Mouse (Mus musculus) intestine, postnatal 0 days (tissue): ENCODE measurements around the gene Phpt1. TPM values are rescaled to one million over a fixed set of nuclear protein-coding genes. Genes with fewer than 3 reads are reported as not detected.

ENCODE experiments used
- ATAC-seq: fragments of 200-750 bp; cut with Nextera tagmentation; 2 replicates; pipeline ENCODE4 v1.8.0; 2017; ENCODE audit warnings: mild to moderate bottlenecking, moderate TSS enrichment, moderate library complexity
- H3K27ac ChIP-seq: fragments of 300-500 bp; sonication (generic); 2 replicates; pipeline ENCODE4 v1.5.1; 2014; ENCODE audit warnings: mild to moderate bottlenecking, low read depth, low read length, moderate library complexity
- H3K27me3 ChIP-seq: fragments of 300-500 bp; sonication (generic); replicated peaks from 2 replicates; pipeline ENCODE4 v1.6.1; 2014; ENCODE audit warnings: low read length, mixed read lengths; ENCODE audit not compliant: control insufficient read depth, insufficient read depth
- H3K36me3 ChIP-seq: fragments of 300-500 bp; sonication (generic); 2 replicates; pipeline ENCODE4 v1.6.1; 2014; ENCODE audit warnings: mild to moderate bottlenecking, moderate library complexity; ENCODE audit not compliant: control insufficient read depth, insufficient read depth
- H3K4me1 ChIP-seq: fragments of 300-500 bp; sonication (generic); replicated peaks from 2 replicates; pipeline ENCODE4 v1.6.1; 2014; ENCODE audit warnings: antibody characterized with exemption, low read length, mixed read lengths; ENCODE audit not compliant: control insufficient read depth, insufficient read depth
- H3K4me2 ChIP-seq: fragments of 300-500 bp; sonication (generic); replicated peaks from 2 replicates; pipeline ENCODE4 v1.6.1; 2014; ENCODE audit warnings: low read depth, mild to moderate bottlenecking, moderate library complexity
- H3K4me3 ChIP-seq: fragments of 300-500 bp; sonication (generic); 2 replicates; pipeline ENCODE4 v1.5.1; 2014; ENCODE audit warnings: low read depth, low read length
- H3K9ac ChIP-seq: fragments of 300-500 bp; sonication (generic); 2 replicates; pipeline ENCODE4 v1.6.1; 2014; ENCODE audit warnings: mild to moderate bottlenecking, low read depth, low read length
- H3K9me3 ChIP-seq: fragments of 300-500 bp; sonication (generic); 2 replicates; pipeline ENCODE4 v1.6.1; 2016; ENCODE audit warnings: mixed run types; ENCODE audit not compliant: control insufficient read depth
- CTCF ChIP-seq: sonication (generic); IDR thresholded peaks from 2 replicates; pipeline ENCODE4 v1.5.1; 2016; ENCODE audit warnings: low read depth, mild to moderate bottlenecking, control low read depth, antibody characterized with exemption, moderate library complexity
- WGBS: fragments of 180-500 bp; shearing (Covaris S2); extraction: QIAGEN DNeasy Blood & Tissue Kit; methylation state at CpG from one replicate; pipeline ENCODE4 v1.1.7; 2014; 5-methylcytosine and 5-hydroxymethylcytosine counted together
- polyA plus RNA-seq: library from polyadenylated mRNA; unstranded; fragments of >200 nt; fragmentation: Nextera tagmentation; extraction: Ambion mirVana; gene quantifications from 2 replicates; pipeline ENCODE4 v1.2.1, GENCODE M21; 2015

Gene Phpt1
- polyA plus RNA-seq, 1 experiment from 2014 or later: 116 TPM

DNA sequence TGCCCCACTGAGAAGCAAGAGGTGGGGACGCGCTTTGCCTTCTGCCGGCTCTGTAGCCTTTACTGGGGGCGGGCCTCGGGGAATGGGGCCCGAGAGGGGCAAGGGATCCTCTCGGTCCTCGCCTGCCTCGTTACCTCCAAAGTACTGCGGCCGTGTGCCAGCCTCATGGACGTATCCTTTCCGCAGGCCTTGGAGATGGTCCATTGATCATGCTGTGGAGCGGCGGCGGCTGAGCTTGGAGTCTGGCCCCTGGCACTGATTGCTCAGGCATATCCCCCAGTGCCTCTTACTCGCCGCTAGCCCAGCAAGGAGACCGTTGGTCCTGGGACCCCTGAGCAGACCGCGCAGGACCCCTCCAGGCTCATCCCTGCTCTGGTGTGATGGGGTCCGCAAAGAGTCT, 41.4 kb upstream of the Phpt1 start:
- Histone ChIP-seq H3K9ac (no peak overlapping the region), H3K4me3 (peak overlapping the region; percentile 20), H3K9me3 (no peaks in the 10 kb centered on the region), H3K27me3 (peaks cover 14% of the 10 kb centered on the region; the same call in 1 of the 2 replicates), H3K36me3 (no peaks in the 10 kb centered on the region; the same call in 1 of the 2 replicates), H3K27ac (no peak overlapping the region), H3K4me1 (no peaks in the 10 kb centered on the region), H3K4me2 (peak overlapping the region; percentile 54)
- TF ChIP-seq CTCF: no peak
- 19% methylated on average over 19 of the region's 22 CpGs for WGBS
- ATAC-seq: no peak

DNA sequence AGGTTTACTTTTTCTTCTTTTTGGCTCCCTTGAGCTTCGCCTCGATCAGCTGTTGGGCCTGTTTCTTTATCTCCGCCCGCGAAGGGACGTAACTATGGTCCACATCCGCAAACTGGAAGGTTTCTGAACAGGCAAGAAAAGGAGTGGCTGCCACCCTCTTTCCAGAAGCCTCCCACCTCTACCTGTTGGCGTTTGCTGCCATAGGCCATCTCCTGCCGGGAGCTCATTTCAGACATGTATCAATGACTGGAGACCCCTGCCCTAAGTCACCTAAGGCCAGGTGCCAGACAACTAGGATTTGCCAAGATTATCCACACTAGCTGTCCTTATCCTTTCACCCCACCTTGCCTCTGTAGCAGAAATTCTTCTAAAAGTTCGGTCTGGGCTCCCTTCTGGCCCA, 33.6 kb upstream of the Phpt1 start:
- H3K36me3 ChIP-seq: no peaks in the 10 kb centered on the region
- ATAC-seq: no peak; the same call in 1 of the 2 replicates
- H3K4me3 ChIP-seq: peak overlapping the region; percentile 96; the same call in 1 of the 2 replicates
- 44% methylated on average over 10 of the region's 10 CpGs for WGBS
- no peak overlapping the region for H3K9ac ChIP-seq
- H3K4me2 ChIP-seq: peak overlapping the region; percentile 90
- H3K4me1 ChIP-seq: peaks cover 10% of the 10 kb centered on the region; the same call in 1 of the 2 replicates
- TF ChIP-seq CTCF: no peak
- H3K27ac ChIP-seq: no peak overlapping the region
- no peaks in the 10 kb centered on the region for H3K9me3 ChIP-seq
- no peaks in the 10 kb centered on the region for H3K27me3 ChIP-seq

DNA sequence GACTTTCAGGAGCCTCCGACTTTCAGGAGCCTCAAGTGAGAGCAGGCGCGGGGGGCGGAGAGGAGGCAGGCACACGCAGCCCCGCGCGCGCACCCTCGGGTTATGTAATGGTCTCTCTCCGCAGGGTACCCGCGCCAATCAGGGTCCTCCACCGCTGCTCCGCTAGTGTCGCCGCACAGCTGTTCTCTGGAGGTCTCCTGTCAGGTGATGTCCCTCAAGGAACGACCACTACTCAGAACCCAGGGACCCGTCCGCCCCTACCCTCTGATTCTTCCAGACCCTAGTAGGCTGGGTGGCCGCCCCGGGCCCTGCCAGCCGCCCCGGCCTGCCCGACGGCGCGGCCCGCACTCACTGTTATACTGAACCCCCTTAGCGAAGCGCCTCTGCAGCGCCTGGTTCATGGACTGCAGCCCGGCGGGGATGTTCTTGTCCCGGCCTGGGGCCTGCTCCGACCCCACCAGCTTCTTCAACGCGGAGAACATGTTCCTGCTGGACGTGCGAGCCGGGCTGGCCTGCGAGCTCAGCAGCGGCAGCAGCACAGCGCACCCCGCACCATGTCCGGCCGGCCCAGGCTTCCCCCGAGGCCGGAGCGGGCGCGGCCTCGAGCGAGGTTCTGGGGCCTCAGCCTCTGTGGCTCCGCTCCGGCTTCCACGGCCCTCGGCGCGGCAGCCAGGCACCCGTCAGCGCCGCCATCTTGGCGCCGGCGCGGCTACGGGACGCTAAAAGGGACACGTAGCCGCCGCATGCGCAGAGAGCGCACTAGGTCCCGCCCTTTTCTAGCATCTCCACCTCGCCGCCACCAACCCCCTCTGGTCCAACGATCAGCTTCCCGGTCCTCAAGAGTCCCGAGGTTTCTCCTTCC, 33.0 kb upstream of the Phpt1 start, which contains the start of gene Rabl6:
Gene Rabl6, minus strand, starts transcription at position 761 of the 862 bp plus-strand sequence.
- Histone ChIP-seq H3K27ac (peak within 1 kb of the TSS; percentile 87), H3K4me3 (peak within 1 kb of the TSS; percentile 96), H3K27me3 (no peaks in the 10 kb centered on the region), H3K4me2 (peak within 1 kb of the TSS; percentile 90), H3K9ac (peak within 1 kb of the TSS; percentile 96), H3K4me1 (peaks cover 10% of the 10 kb centered on the region; the same call in 1 of the 2 replicates), H3K9me3 (no peaks in the 10 kb centered on the region), H3K36me3 (peaks cover 1% of the 10 kb centered on the region; the same call in 1 of the 2 replicates)
- ATAC-seq: peak; percentile 88
- TF ChIP-seq CTCF: no peak
- WGBS: under 1% methylated on average over 70 of the region's 80 CpGs

DNA sequence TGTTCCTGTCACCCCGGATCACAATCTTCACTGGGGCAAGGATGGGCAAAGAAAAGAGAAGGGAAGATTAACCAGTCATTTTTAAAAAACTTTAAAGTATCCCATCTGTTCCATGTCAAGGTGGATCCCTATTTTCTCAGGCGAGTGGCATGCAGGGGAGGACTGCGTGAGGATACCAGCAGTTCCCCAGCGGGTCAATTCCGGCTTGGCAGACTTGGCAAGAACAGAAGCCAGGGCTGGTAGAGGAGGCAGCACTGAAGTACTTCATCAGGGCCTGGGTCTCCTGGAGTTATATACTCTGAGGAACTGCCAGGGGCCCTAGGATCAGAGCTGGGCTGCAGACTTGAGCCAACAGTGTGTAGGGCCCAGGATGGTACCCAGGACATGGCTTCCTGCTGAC, 27.5 kb upstream of the Phpt1 start:
- no peaks in the 10 kb centered on the region for H3K27me3 ChIP-seq
- no peak overlapping the region for H3K4me3 ChIP-seq
- no peak overlapping the region for H3K4me2 ChIP-seq
- H3K27ac ChIP-seq: no peak overlapping the region
- 0 out of 2 replicates have a peak, but pooled peaks cover 5% of the 10 kb centered on the region for H3K4me1 ChIP-seq
- TF ChIP-seq CTCF: no peak
- H3K36me3 ChIP-seq: peaks cover 54% of the 10 kb centered on the region
- no peak overlapping the region for H3K9ac ChIP-seq
- no peaks in the 10 kb centered on the region for H3K9me3 ChIP-seq
- 92% methylated on average over 5 of the region's 5 CpGs for WGBS
- ATAC-seq: no peak

DNA sequence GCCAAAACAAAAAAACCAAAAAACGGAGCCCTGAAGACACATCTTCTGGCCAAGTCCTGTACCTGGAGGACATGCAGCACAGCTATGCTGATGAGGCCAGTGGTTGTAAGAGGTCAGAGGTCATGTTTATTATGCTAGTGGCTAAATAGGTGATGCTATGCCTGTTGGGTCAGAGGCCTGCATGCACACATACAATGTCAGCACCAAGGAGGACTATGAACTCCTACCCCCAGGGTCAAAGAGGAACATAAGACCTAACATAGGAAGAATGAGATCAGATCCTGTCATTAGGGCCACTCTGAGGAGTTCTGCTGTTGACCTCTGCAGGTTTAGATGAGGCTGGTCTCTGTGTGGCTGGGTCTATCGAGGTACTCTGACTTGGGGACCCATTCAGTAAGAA, 25.0 kb upstream of the Phpt1 start:
- Histone ChIP-seq H3K4me1 (no peaks in the 10 kb centered on the region), H3K4me2 (no peak overlapping the region), H3K27me3 (no peaks in the 10 kb centered on the region), H3K36me3 (peaks cover 77% of the 10 kb centered on the region), H3K9ac (no peak overlapping the region), H3K4me3 (no peak overlapping the region), H3K27ac (no peak overlapping the region), H3K9me3 (no peaks in the 10 kb centered on the region)
- 0 out of 2 replicates have a peak, but pooled peaks have one; percentile 22 for ATAC-seq
- TF ChIP-seq CTCF: no peak
- WGBS: 90% methylated on average over 2 of the region's 2 CpGs

DNA sequence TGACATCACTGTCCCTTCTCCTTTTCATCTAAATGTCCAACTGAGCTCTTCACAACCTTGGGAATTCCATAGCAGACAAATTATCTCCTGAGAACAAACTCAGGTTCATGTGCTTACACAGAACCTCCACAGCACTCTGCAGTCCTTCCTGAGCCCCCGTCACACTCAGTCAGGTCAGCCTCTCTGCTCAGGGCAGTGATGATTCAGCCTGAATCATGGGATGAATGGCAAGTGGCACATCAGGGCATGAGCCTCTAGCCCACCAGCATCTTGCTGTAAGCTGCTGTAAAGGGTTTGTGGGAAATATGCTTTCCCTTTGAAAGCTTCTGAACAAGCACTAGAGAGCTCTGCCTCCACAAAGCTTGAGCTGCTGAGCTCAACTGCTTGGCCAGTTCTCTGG, 23.7 kb upstream of the Phpt1 start:
- Histone ChIP-seq H3K9me3 (no peaks in the 10 kb centered on the region), H3K4me3 (no peak overlapping the region), H3K4me2 (no peak overlapping the region), H3K36me3 (peaks cover 84% of the 10 kb centered on the region), H3K27me3 (no peaks in the 10 kb centered on the region), H3K4me1 (no peaks in the 10 kb centered on the region), H3K9ac (no peak overlapping the region), H3K27ac (no peak overlapping the region)
- 97% methylated on average over 1 of the region's 1 CpGs for WGBS
- no peak for TF ChIP-seq CTCF
- no peak for ATAC-seq
